Mouse (Mus musculus): Measurements from ENCODE around the gene Ext2. TPM values are rescaled to one million over a fixed set of nuclear protein-coding genes. Genes with fewer than 3 reads are reported as not detected.

Gene Ext2
- polyA plus RNA-seq, 1 experiment from 2014 or later, result 114 TPM

GRCm38 (mm10) chr2:93784721-93785431, 37.5 kb downstream of the Ext2 start:
- H3K4me2 ChIP-seq, result no peak overlapping the region
- WGBS, result 53% methylated on average over 12 of the region's 12 CpGs
- no peaks in the 10 kb centered on the region for H3K27me3 ChIP-seq
- no peak for ATAC-seq (ENCODE audit: insufficient number of reproducible peaks, low FRiP score, low TSS enrichment, low read depth)
- H3K4me1 ChIP-seq, result peaks cover 25% of the 10 kb centered on the region
- H3K27ac ChIP-seq, result no peak overlapping the region
- no peak overlapping the region for H3K9ac ChIP-seq
- no peaks in the 10 kb centered on the region for H3K9me3 ChIP-seq
- H3K36me3 ChIP-seq, result peaks cover 26% of the 10 kb centered on the region
- H3K4me3 ChIP-seq, result no peak overlapping the region

GRCm38 (mm10) chr2:93783926-93784539, 38.3 kb downstream of the Ext2 start:
- peaks cover 34% of the 10 kb centered on the region for H3K4me1 ChIP-seq
- no peak overlapping the region for H3K9ac ChIP-seq
- no peaks in the 10 kb centered on the region for H3K27me3 ChIP-seq
- H3K4me2 ChIP-seq, result no peak overlapping the region
- H3K27ac ChIP-seq, result no peak overlapping the region
- no peaks in the 10 kb centered on the region for H3K9me3 ChIP-seq
- whole genome bisulfite sequencing, result 68% methylated on average over 9 of the region's 9 CpGs
- H3K4me3 ChIP-seq, result no peak overlapping the region
- peaks cover 22% of the 10 kb centered on the region for H3K36me3 ChIP-seq
- ATAC-seq (ENCODE audit: insufficient number of reproducible peaks, low FRiP score, low TSS enrichment, low read depth), result no peak

GRCm38 (mm10) chr2:93782682-93783081, 39.7 kb downstream of the Ext2 start:
- Histone ChIP-seq H3K27me3 (no peaks in the 10 kb centered on the region), H3K9me3 (no peaks in the 10 kb centered on the region), H3K9ac (no peak overlapping the region), H3K27ac (no peak overlapping the region), H3K36me3 (peaks cover 9% of the 10 kb centered on the region), H3K4me2 (no peak overlapping the region), H3K4me1 (peaks cover 36% of the 10 kb centered on the region), H3K4me3 (no peak overlapping the region)
- WGBS, result 43% methylated on average over 5 of the region's 5 CpGs
- no peak for ATAC-seq (ENCODE audit: insufficient number of reproducible peaks, low FRiP score, low TSS enrichment, low read depth)

- H3K27me3 ChIP-seq, result no peaks in the 10 kb centered on the region
- H3K36me3 ChIP-seq, result peaks cover 3% of the 10 kb centered on the region
- no peaks in the 10 kb centered on the region for H3K9me3 ChIP-seq
- no peak overlapping the region for H3K27ac ChIP-seq
- H3K9ac ChIP-seq, result no peak overlapping the region
- peaks cover 38% of the 10 kb centered on the region for H3K4me1 ChIP-seq
- no peak overlapping the region for H3K4me3 ChIP-seq
- no peak overlapping the region for H3K4me2 ChIP-seq
- WGBS, result 38% methylated on average over 4 of the region's 4 CpGs
- ATAC-seq (ENCODE audit: insufficient number of reproducible peaks, low FRiP score, low TSS enrichment, low read depth), result no peak
Measured at GRCm38 (mm10) chr2:93782156-93782555, 40.2 kb downstream of the Ext2 start.

GRCm38 (mm10) chr2:93780528-93780927, 41.8 kb downstream of the Ext2 start:
- no peaks in the 10 kb centered on the region for H3K9me3 ChIP-seq
- H3K4me3 ChIP-seq, result no peak overlapping the region
- no peak for ATAC-seq (ENCODE audit: insufficient number of reproducible peaks, low FRiP score, low TSS enrichment, low read depth)
- no peak overlapping the region for H3K9ac ChIP-seq
- H3K27me3 ChIP-seq, result no peaks in the 10 kb centered on the region
- 46% methylated on average over 10 of the region's 10 CpGs for WGBS
- peaks cover 50% of the 10 kb centered on the region for H3K4me1 ChIP-seq
- H3K4me2 ChIP-seq, result no peak overlapping the region
- H3K36me3 ChIP-seq, result no peaks in the 10 kb centered on the region
- H3K27ac ChIP-seq, result no peak overlapping the region

GRCm38 (mm10) chr2:93779897-93780208, 42.5 kb downstream of the Ext2 start:
- Histone ChIP-seq H3K9ac (no peak overlapping the region), H3K4me1 (peaks cover 57% of the 10 kb centered on the region), H3K4me3 (no peak overlapping the region), H3K36me3 (no peaks in the 10 kb centered on the region), H3K4me2 (no peak overlapping the region), H3K9me3 (no peaks in the 10 kb centered on the region), H3K27me3 (no peaks in the 10 kb centered on the region), H3K27ac (0 out of 2 replicates have a peak overlapping the region, but pooled peaks have one; percentile 14)
- 33% methylated on average over 6 of the region's 6 CpGs for WGBS
- ATAC-seq (ENCODE audit: insufficient number of reproducible peaks, low FRiP score, low TSS enrichment, low read depth), result no peak

GRCm38 (mm10) chr2:93779081-93779896, 43.1 kb downstream of the Ext2 start:
- Histone ChIP-seq H3K4me3 (no peak overlapping the region), H3K4me2 (no peak overlapping the region), H3K27me3 (0 out of 2 replicates have a peak, but pooled peaks cover under 1% of the 10 kb centered on the region), H3K4me1 (peaks cover 60% of the 10 kb centered on the region), H3K27ac (0 out of 2 replicates have a peak overlapping the region, but pooled peaks have one; percentile 14), H3K36me3 (no peaks in the 10 kb centered on the region), H3K9me3 (no peaks in the 10 kb centered on the region), H3K9ac (no peak overlapping the region)
- 35% methylated on average over 16 of the region's 16 CpGs for WGBS
- ATAC-seq (ENCODE audit: insufficient number of reproducible peaks, low FRiP score, low TSS enrichment, low read depth), result no peak

- no peak overlapping the region for H3K27ac ChIP-seq
- H3K27me3 ChIP-seq, result 0 out of 2 replicates have a peak, but pooled peaks cover 5% of the 10 kb centered on the region
- no peak overlapping the region for H3K4me2 ChIP-seq
- no peaks in the 10 kb centered on the region for H3K36me3 ChIP-seq
- no peak overlapping the region for H3K4me3 ChIP-seq
- no peaks in the 10 kb centered on the region for H3K9me3 ChIP-seq
- no peak overlapping the region for H3K9ac ChIP-seq
- WGBS, result 85% methylated on average over 5 of the region's 5 CpGs
- peaks cover 65% of the 10 kb centered on the region for H3K4me1 ChIP-seq
- ATAC-seq (ENCODE audit: insufficient number of reproducible peaks, low FRiP score, low TSS enrichment, low read depth), result no peak
Measured at GRCm38 (mm10) chr2:93778616-93779015, 43.8 kb downstream of the Ext2 start.

- Histone ChIP-seq H3K4me1 (peaks cover 73% of the 10 kb centered on the region), H3K36me3 (no peaks in the 10 kb centered on the region), H3K4me3 (no peak overlapping the region), H3K9ac (no peak overlapping the region), H3K9me3 (no peaks in the 10 kb centered on the region), H3K27ac (no peak overlapping the region), H3K27me3 (0 out of 2 replicates have a peak, but pooled peaks cover 5% of the 10 kb centered on the region), H3K4me2 (no peak overlapping the region)
- whole genome bisulfite sequencing, result 74% methylated on average over 4 of the region's 4 CpGs
- no peak for ATAC-seq (ENCODE audit: insufficient number of reproducible peaks, low FRiP score, low TSS enrichment, low read depth)
Measured at GRCm38 (mm10) chr2:93777056-93777430, 45.3 kb downstream of the Ext2 start.

- Histone ChIP-seq H3K4me3 (no peak overlapping the region), H3K27me3 (0 out of 2 replicates have a peak, but pooled peaks cover 5% of the 10 kb centered on the region), H3K4me2 (no peak overlapping the region), H3K9ac (no peak overlapping the region), H3K4me1 (peaks cover 70% of the 10 kb centered on the region), H3K27ac (no peak overlapping the region), H3K36me3 (no peaks in the 10 kb centered on the region), H3K9me3 (no peaks in the 10 kb centered on the region)
- WGBS, result 74% methylated on average over 7 of the region's 7 CpGs
- ATAC-seq (ENCODE audit: insufficient number of reproducible peaks, low FRiP score, low TSS enrichment, low read depth), result no peak
Measured at GRCm38 (mm10) chr2:93776267-93777055, 45.9 kb downstream of the Ext2 start.

- Histone ChIP-seq H3K27ac (0 out of 2 replicates have a peak overlapping the region, but pooled peaks have one; percentile 43), H3K36me3 (no peaks in the 10 kb centered on the region), H3K4me3 (no peak overlapping the region), H3K9ac (no peak overlapping the region), H3K9me3 (no peaks in the 10 kb centered on the region), H3K4me1 (peaks cover 72% of the 10 kb centered on the region), H3K27me3 (0 out of 2 replicates have a peak, but pooled peaks cover 5% of the 10 kb centered on the region), H3K4me2 (no peak overlapping the region)
- no peak for ATAC-seq (ENCODE audit: insufficient number of reproducible peaks, low FRiP score, low TSS enrichment, low read depth)
- 48% methylated on average over 4 of the region's 4 CpGs for WGBS
Measured at GRCm38 (mm10) chr2:93775431-93775830, 46.9 kb downstream of the Ext2 start.
